Mouse (Mus musculus) cerebral cortex, adult 2 months (tissue): ENCODE results near the gene Frmd4b.

Experiments
- WGBS: fragments of 180-500 bp; shearing (Covaris S2); methylation state at CpG from one replicate; pipeline ENCODE4 v1.1.7; 2018; 5-methylcytosine and 5-hydroxymethylcytosine counted together

The Frmd4b gene

GRCm38 (mm10) chr6:97355141-97355540 lies 262.2 kb downstream of the Frmd4b start:
- 70% methylated on average over 8 of the region's 8 CpGs for WGBS

GRCm38 (mm10) chr6:97353933-97354332 lies 263.4 kb downstream of the Frmd4b start:
- 78% methylated on average over 5 of the region's 5 CpGs for WGBS

GRCm38 (mm10) chr6:97353371-97353770 lies 264.0 kb downstream of the Frmd4b start:
- WGBS, result 77% methylated on average over 6 of the region's 6 CpGs

- 54% methylated on average over 10 of the region's 10 CpGs for WGBS
These were observed 264.7 kb downstream of the Frmd4b start for GRCm38 (mm10) chr6:97352505-97353154.

GRCm38 (mm10) chr6:97349355-97350138 lies 267.8 kb downstream of the Frmd4b start:
- 66% methylated on average over 8 of the region's 8 CpGs for WGBS

- WGBS, result 94% methylated on average over 1 of the region's 1 CpGs
These were observed 270.4 kb downstream of the Frmd4b start for GRCm38 (mm10) chr6:97346932-97347331.

- 78% methylated on average over 10 of the region's 10 CpGs for WGBS
These were observed 270.8 kb downstream of the Frmd4b start for GRCm38 (mm10) chr6:97346527-97346926.

GRCm38 (mm10) chr6:97345921-97346320 lies 271.4 kb downstream of the Frmd4b start:
- 84% methylated on average over 2 of the region's 2 CpGs for WGBS

GRCm38 (mm10) chr6:97342185-97342584 lies 275.2 kb downstream of the Frmd4b start:
- 87% methylated on average over 5 of the region's 5 CpGs for WGBS

- WGBS, result 95% methylated on average over 1 of the region's 1 CpGs
These were observed 275.7 kb downstream of the Frmd4b start for GRCm38 (mm10) chr6:97341628-97342027.

GRCm38 (mm10) chr6:97341148-97341547 lies 276.2 kb downstream of the Frmd4b start:
- WGBS, result 93% methylated on average over 3 of the region's 3 CpGs

- WGBS, result 61% methylated on average over 17 of the region's 17 CpGs
These were observed 277.0 kb downstream of the Frmd4b start for GRCm38 (mm10) chr6:97340211-97340791.

GRCm38 (mm10) chr6:97339271-97339681 lies 278.1 kb downstream of the Frmd4b start:
- 73% methylated on average over 5 of the region's 5 CpGs for WGBS

GRCm38 (mm10) chr6:97338843-97339242 lies 278.5 kb downstream of the Frmd4b start:
- WGBS, result 70% methylated on average over 4 of the region's 4 CpGs

- WGBS, result 38% methylated on average over 3 of the region's 3 CpGs
These were observed 284.0 kb downstream of the Frmd4b start for GRCm38 (mm10) chr6:97333323-97333722.

GRCm38 (mm10) chr6:97323951-97324350 lies 293.4 kb downstream of the Frmd4b start:
- 73% methylated on average over 4 of the region's 4 CpGs for WGBS

GRCm38 (mm10) chr6:97322126-97322525 lies 295.2 kb downstream of the Frmd4b start:
- WGBS, result 87% methylated on average over 12 of the region's 12 CpGs

- WGBS, result 71% methylated on average over 11 of the region's 11 CpGs
These were observed 296.2 kb downstream of the Frmd4b start for GRCm38 (mm10) chr6:97321156-97321555.

- 44% methylated on average over 4 of the region's 4 CpGs for WGBS
These were observed 298.3 kb downstream of the Frmd4b start for GRCm38 (mm10) chr6:97319081-97319480.

- 90% methylated on average over 3 of the region's 3 CpGs for WGBS
These were observed 299.4 kb downstream of the Frmd4b start for GRCm38 (mm10) chr6:97317956-97318355.

GRCm38 (mm10) chr6:97316716-97317115 lies 300.6 kb downstream of the Frmd4b start:
- 81% methylated on average over 1 of the region's 1 CpGs for WGBS

- WGBS, result 58% methylated on average over 3 of the region's 3 CpGs
These were observed 302.0 kb downstream of the Frmd4b start for GRCm38 (mm10) chr6:97315311-97315710.

GRCm38 (mm10) chr6:97312545-97312939 lies 304.8 kb downstream of the Frmd4b start:
- WGBS, result 19% methylated on average over 3 of the region's 3 CpGs
